Mouse (Mus musculus) hindbrain, embryonic 15.5 days (tissue): ENCODE results near the gene Gm28041. TPM values are rescaled to one million over a fixed set of nuclear protein-coding genes. Genes with fewer than 3 reads are reported as not detected.
"Not testable (repeated sequence)": the region's sequence is repeated elsewhere in the genome, so short reads cannot be mapped to it uniquely, and the experiment has no call there.

Source experiments
- ATAC-seq: fragments of 200-750 bp; cut with Nextera tagmentation; 2 replicates; pipeline ENCODE4 v1.8.0; 2017; ENCODE audit warnings: low read depth, moderate number of reproducible peaks, moderate TSS enrichment; ENCODE audit not compliant: low FRiP score
- H3K27ac ChIP-seq: fragments of 300-500 bp; sonication (generic); replicated peaks from 2 replicates; pipeline ENCODE4 v1.5.1; 2015; ENCODE audit warnings: mild to moderate bottlenecking, inconsistent platforms
- H3K27me3 ChIP-seq: fragments of 300-500 bp; sonication (generic); 2 replicates; pipeline ENCODE4 v1.6.1; 2015; ENCODE audit warnings: control low read depth, inconsistent platforms
- H3K36me3 ChIP-seq: fragments of 300-500 bp; sonication (generic); 2 replicates; pipeline ENCODE4 v1.6.1; 2015; ENCODE audit warnings: control low read depth, inconsistent platforms
- H3K4me1 ChIP-seq: fragments of 300-500 bp; sonication (generic); replicated peaks from 2 replicates; pipeline ENCODE4 v1.6.1; 2015; ENCODE audit warnings: control low read depth, inconsistent platforms
- H3K4me2 ChIP-seq: fragments of 300-500 bp; sonication (generic); 2 replicates; pipeline ENCODE4 v1.6.1; 2015; ENCODE audit warnings: moderate library complexity, mild to moderate bottlenecking, inconsistent platforms
- H3K4me3 ChIP-seq: fragments of 300-500 bp; sonication (generic); 2 replicates; pipeline ENCODE4 v1.5.1; 2015; ENCODE audit warnings: mild to moderate bottlenecking, inconsistent platforms
- H3K9ac ChIP-seq: fragments of 300-500 bp; sonication (generic); 2 replicates; pipeline ENCODE4 v1.6.1; 2015; ENCODE audit warnings: inconsistent platforms
- H3K9me3 ChIP-seq: fragments of 300-500 bp; sonication (generic); 2 replicates; pipeline ENCODE4 v1.6.1; 2016; ENCODE audit warnings: control low read depth, inconsistent platforms
- WGBS: fragments of 180-500 bp; shearing (Covaris S2); methylation state at CpG from one replicate; pipeline ENCODE4 v1.1.7; 2015; 5-methylcytosine and 5-hydroxymethylcytosine counted together
- polyA plus RNA-seq: library from polyadenylated mRNA; unstranded; fragments of >200 nt; fragmentation: Nextera tagmentation; extraction: Ambion mirVana; gene quantifications from 2 replicates; pipeline ENCODE4 v1.2.1, GENCODE M21; 2015

The Gm28041 gene
- polyA plus RNA-seq = 0.25 TPM in 1 of 2 replicates, not detected in the other

- not testable (repeated sequence) for H3K4me1 ChIP-seq, H3K27ac ChIP-seq, H3K36me3 ChIP-seq, H3K27me3 ChIP-seq, H3K9me3 ChIP-seq
- 21% methylated on average over 14 of the region's 15 CpGs for WGBS
- Histone ChIP-seq H3K9ac (0 out of 2 replicates have a peak within 1 kb of the TSS, but pooled peaks have one; percentile 24), H3K4me2 (peak within 1 kb of the TSS; percentile 62), H3K4me3 (peak within 1 kb of the TSS; percentile 45)
- ATAC-seq = peak; percentile 96
Observed at GRCm38 (mm10) chr13:67375050-67375911, at the start of gene Gm28041, which contains the start of gene Zfp456. Gm28041 (minus strand) TSS chr13:67375733. Zfp456 (minus strand) TSS chr13:67375810.

GRCm38 (mm10) chr13:67422532-67422931 lies 47.0 kb upstream of the Gm28041 start:
- WGBS = 81% methylated on average over 2 of the region's 2 CpGs
- ATAC-seq, H3K36me3 ChIP-seq: not testable (repeated sequence)

GRCm38 (mm10) chr13:67421207-67421857 lies 45.8 kb upstream of the Gm28041 start, which contains the start of gene Zfp459:
Zfp459 (minus strand) TSS chr13:67421418.
- H3K9me3 ChIP-seq = no peaks in the 10 kb centered on the region
- no peaks in the 10 kb centered on the region for H3K36me3 ChIP-seq
- ATAC-seq = peak; percentile 91
- H3K4me2 ChIP-seq = peak within 1 kb of the TSS; percentile 92
- H3K4me1 ChIP-seq = peaks cover 9% of the 10 kb centered on the region; the same call in 1 of the 2 replicates
- peak within 1 kb of the TSS; percentile 71 for H3K4me3 ChIP-seq
- no peaks in the 10 kb centered on the region for H3K27me3 ChIP-seq
- peak within 1 kb of the TSS; percentile 61 for H3K9ac ChIP-seq
- H3K27ac ChIP-seq = no peak within 1 kb of the TSS
- WGBS = 2% methylated on average over 22 of the region's 22 CpGs

More at GRCm38 (mm10) chr13:67422532-67422931, 47.0 kb upstream of the Gm28041 start:
- H3K27me3 ChIP-seq, H3K9me3 ChIP-seq, H3K4me1 ChIP-seq, H3K9ac ChIP-seq, H3K4me3 ChIP-seq, H3K27ac ChIP-seq, H3K4me2 ChIP-seq: not testable (repeated sequence)

- no peak overlapping the region for H3K27ac ChIP-seq
- H3K9ac ChIP-seq = peak overlapping the region; percentile 61
- WGBS = 35% methylated on average over 11 of the region's 11 CpGs
- H3K36me3 ChIP-seq = no peaks in the 10 kb centered on the region
- peak overlapping the region; percentile 92 for H3K4me2 ChIP-seq
- H3K9me3 ChIP-seq = no peaks in the 10 kb centered on the region
- peak overlapping the region; percentile 71 for H3K4me3 ChIP-seq
- ATAC-seq = no peak
- H3K4me1 ChIP-seq = peaks cover 9% of the 10 kb centered on the region; the same call in 1 of the 2 replicates
- H3K27me3 ChIP-seq = no peaks in the 10 kb centered on the region
Observed at GRCm38 (mm10) chr13:67420558-67421206, 45.1 kb upstream of the Gm28041 start.

GRCm38 (mm10) chr13:67416811-67417210 lies 41.3 kb upstream of the Gm28041 start:
- no peak overlapping the region for H3K27ac ChIP-seq
- 93% methylated on average over 3 of the region's 3 CpGs for WGBS
- ATAC-seq = no peak
- no peak overlapping the region for H3K4me2 ChIP-seq
- H3K36me3 ChIP-seq = no peaks in the 10 kb centered on the region
- no peaks in the 10 kb centered on the region for H3K9me3 ChIP-seq
- H3K4me1 ChIP-seq = peaks cover 9% of the 10 kb centered on the region; the same call in 1 of the 2 replicates
- H3K27me3 ChIP-seq = no peaks in the 10 kb centered on the region
- H3K9ac ChIP-seq = no peak overlapping the region
- no peak overlapping the region for H3K4me3 ChIP-seq

- Histone ChIP-seq H3K4me2 (no peak overlapping the region), H3K36me3 (no peaks in the 10 kb centered on the region), H3K4me3 (no peak overlapping the region), H3K9ac (no peak overlapping the region), H3K27ac (no peak overlapping the region), H3K9me3 (no peaks in the 10 kb centered on the region), H3K27me3 (no peaks in the 10 kb centered on the region), H3K4me1 (0 out of 2 replicates have a peak, but pooled peaks cover 3% of the 10 kb centered on the region)
- ATAC-seq = no peak
- WGBS = 91% methylated on average over 6 of the region's 6 CpGs
Observed at GRCm38 (mm10) chr13:67415759-67416158, 40.2 kb upstream of the Gm28041 start.

- H3K9me3 ChIP-seq, H3K4me1 ChIP-seq, H3K4me2 ChIP-seq, H3K4me3 ChIP-seq, H3K9ac ChIP-seq, H3K27ac ChIP-seq, H3K36me3 ChIP-seq, H3K27me3 ChIP-seq, ATAC-seq: not testable (repeated sequence)
- 81% methylated on average over 3 of the region's 3 CpGs for WGBS
Observed at GRCm38 (mm10) chr13:67413634-67414033, 38.1 kb upstream of the Gm28041 start.

- H3K27me3 ChIP-seq = not testable (repeated sequence)
Observed at GRCm38 (mm10) chr13:67399183-67399903, 23.8 kb upstream of the Gm28041 start, which contains the start of gene Zfp429. Zfp429 (minus strand) TSS chr13:67399819.

GRCm38 (mm10) chr13:67376255-67376654 lies 722 bp upstream of the Gm28041 start:
- WGBS = 66% methylated on average over 3 of the region's 3 CpGs
- H3K4me3 ChIP-seq, H3K36me3 ChIP-seq, H3K9ac ChIP-seq, ATAC-seq, H3K9me3 ChIP-seq, H3K4me1 ChIP-seq, H3K27me3 ChIP-seq, H3K4me2 ChIP-seq, H3K27ac ChIP-seq: not testable (repeated sequence)

More at GRCm38 (mm10) chr13:67399183-67399903, 23.8 kb upstream of the Gm28041 start, which contains the start of gene Zfp429:
- peak; percentile 97 for ATAC-seq
- peak within 1 kb of the TSS; percentile 53 for H3K9ac ChIP-seq
- H3K4me3 ChIP-seq = peak within 1 kb of the TSS; percentile 64
- H3K4me2 ChIP-seq = peak within 1 kb of the TSS; percentile 75
- H3K4me1 ChIP-seq, H3K9me3 ChIP-seq, H3K36me3 ChIP-seq, H3K27ac ChIP-seq: not testable (repeated sequence)
- WGBS = 3% methylated on average over 16 of the region's 16 CpGs

- H3K27me3 ChIP-seq = no peaks in the 10 kb centered on the region
- ATAC-seq = peak; percentile 96
- peak within 1 kb of the TSS; percentile 39 for H3K9ac ChIP-seq
- peaks cover 10% of the 10 kb centered on the region for H3K4me1 ChIP-seq
- H3K9me3 ChIP-seq = no peaks in the 10 kb centered on the region
- peak within 1 kb of the TSS; percentile 6; the same call in 1 of the 2 replicates for H3K27ac ChIP-seq
- peak within 1 kb of the TSS; percentile 57 for H3K4me3 ChIP-seq
- H3K36me3 ChIP-seq = no peaks in the 10 kb centered on the region
- 0% methylated on average over 15 of the region's 15 CpGs for WGBS
- peak within 1 kb of the TSS; percentile 84 for H3K4me2 ChIP-seq
Observed at GRCm38 (mm10) chr13:67360131-67360744, 15.3 kb downstream of the Gm28041 start, which contains the start of the genes Gm28044 and Zfp953. Gm28044 (minus strand) TSS chr13:67360536. Zfp953 (minus strand) TSS chr13:67360605.

GRCm38 (mm10) chr13:67351854-67352253 lies 23.7 kb downstream of the Gm28041 start:
- Histone ChIP-seq H3K36me3 (no peaks in the 10 kb centered on the region), H3K9me3 (no peaks in the 10 kb centered on the region), H3K4me3 (no peak overlapping the region), H3K4me2 (no peak overlapping the region), H3K27me3 (no peaks in the 10 kb centered on the region), H3K9ac (no peak overlapping the region), H3K27ac (no peak overlapping the region), H3K4me1 (no peaks in the 10 kb centered on the region)
- ATAC-seq = no peak
